Mouse (Mus musculus) Patski (cell line): Measurements from ENCODE around the gene Bclaf1. TPM values are rescaled to one million over a fixed set of nuclear protein-coding genes. Genes with fewer than 3 reads are reported as not detected.

Source experiments
- ATAC-seq: fragments of 100-300 bp; one replicate; pipeline ENCODE4 v1.8.0; 2021
- CTCF ChIA-PET: fragments of 350-600 bp; sonication (Branson Sonifier 250); formaldehyde crosslinking; loops from one replicate; lab custom pipeline; 2022; ENCODE audit warnings: inconsistent platforms; lab: Charles Lee
- POLR2A ChIA-PET: fragments of 350-600 bp; sonication (Branson Sonifier 250); formaldehyde crosslinking; loops from one replicate; lab custom pipeline; 2022; ENCODE audit warnings: antibody characterized with exemption, inconsistent platforms; lab: Charles Lee
- DNase-seq: peaks from one replicate; pipeline ENCODE4 v3.0.0-alpha.2; 2011; ENCODE audit warnings: low read depth, low spot score
- H3K27me3 ChIP-seq: fragments of 371-371 bp; one replicate; pipeline ENCODE4 v1.5.1; 2021
- CTCF ChIP-seq: fragments of 100-300 bp; IDR thresholded peaks from one replicate; pipeline ENCODE4 v1.5.1; 2021
- in situ Hi-C: fragments of 300-500 bp; cut with MboI; formaldehyde crosslinking; loops from 3 replicates; pipeline ENCODE4 v1.11.1; 2018; ENCODE audit warnings: low pct_unique_long_range_greater_than_20kb, mixed read lengths
- polyA plus RNA-seq: library from polyadenylated mRNA; unstranded; gene quantifications from one replicate; pipeline ENCODE4 v1.2.3, GENCODE M21; 2021

The Bclaf1 gene
- polyA plus RNA-seq, 1 experiment from 2014 or later = 117 TPM

DNA sequence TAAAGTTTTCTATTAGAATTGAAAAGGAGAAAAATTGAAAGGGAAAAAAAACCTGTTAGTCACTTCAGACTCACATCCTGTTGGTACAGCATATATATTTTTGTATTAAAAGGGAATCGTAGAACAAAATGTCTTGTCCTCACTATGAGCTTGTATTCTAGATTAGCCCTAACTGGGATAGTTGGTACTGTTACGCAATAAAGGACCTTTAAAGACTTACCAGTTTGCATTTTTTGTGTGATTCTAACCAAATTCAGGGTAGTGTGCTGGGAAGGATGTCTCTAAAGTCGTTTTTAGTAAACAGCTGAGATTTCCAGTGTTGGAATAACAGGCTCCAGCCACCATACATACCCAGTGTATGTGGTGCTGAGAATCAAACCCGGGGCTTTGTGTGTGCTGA, 1.7 kb downstream of the Bclaf1 start:
- POLR2A ChIA-PET = interaction anchor here (0.9 kb wide), 1 partner anchor 11 kb away, joined by 3 read pairs; no protein-coding TSS in a partner anchor
- in situ Hi-C loops = loop anchor here (25.0 kb wide), 1 partner anchor 377 kb away; the partner anchor contains the start of gene Map3k5
- H3K27me3 ChIP-seq = no peaks in the 10 kb centered on the region
- ATAC-seq (no peak), DNase-seq (no peak)
- TF ChIP-seq CTCF = no peak
- CTCF ChIA-PET = interaction anchor here (1.0 to 5.2 kb wide), 5 partner anchors 12 to 636 kb away, joined by 3 to 20 read pairs (median 5); no protein-coding TSS in a partner anchor

DNA sequence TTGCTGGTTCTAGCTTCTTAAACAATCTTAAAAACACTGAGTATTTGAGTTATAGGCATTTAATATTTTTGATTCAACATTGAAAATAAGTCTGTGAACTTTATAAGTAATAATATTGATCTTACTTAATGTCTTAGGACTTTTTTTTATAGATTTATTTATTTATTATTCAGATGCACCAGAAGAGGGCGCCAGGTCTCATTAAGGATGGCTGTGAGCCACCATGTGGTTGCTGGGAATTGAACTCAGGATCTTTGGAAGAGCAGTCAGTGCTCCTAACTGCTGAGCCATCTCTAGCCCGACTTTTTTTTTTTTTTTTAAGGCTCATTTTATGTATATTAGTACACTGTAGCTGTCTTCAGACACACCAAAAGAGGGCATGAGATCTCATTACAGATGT, 2.5 kb downstream of the Bclaf1 start:
- no peaks in the 10 kb centered on the region for H3K27me3 ChIP-seq
- POLR2A ChIA-PET = interaction anchor here (0.9 to 1.3 kb wide), 2 partner anchors 10 kb away, joined by 3 to 4 read pairs; no protein-coding TSS in a partner anchor
- DNase-seq (no peak), ATAC-seq (no peak)
- peak; percentile 61 for TF ChIP-seq CTCF
- CTCF ChIA-PET = interaction anchor here (1.0 to 5.2 kb wide), 5 partner anchors 11 to 635 kb away, joined by 3 to 20 read pairs (median 5); no protein-coding TSS in a partner anchor
- in situ Hi-C loops = loop anchor here (25.0 kb wide), 1 partner anchor 377 kb away; the partner anchor contains the start of gene Map3k5

GRCm38 (mm10) chr10:20317466-20317865, 5.2 kb downstream of the Bclaf1 start:
- H3K27me3 ChIP-seq = no peaks in the 10 kb centered on the region
- no peak for TF ChIP-seq CTCF
- ChIA-PET POLR2A (no interaction called here), CTCF (interaction anchor here (5.2 kb wide), 1 partner anchor 27 kb away, joined by 20 read pairs; no protein-coding TSS in a partner anchor)
- ATAC-seq (no peak), DNase-seq (no peak)
- in situ Hi-C loops = loop anchor here (25.0 kb wide), 1 partner anchor 380 kb away; the partner anchor contains the start of gene Map3k5

GRCm38 (mm10) chr10:20326226-20326625, 14.0 kb downstream of the Bclaf1 start:
- TF ChIP-seq CTCF = no peak
- in situ Hi-C loops = no loop called here
- ATAC-seq (no peak), DNase-seq (no peak)
- no peaks in the 10 kb centered on the region for H3K27me3 ChIP-seq
- ChIA-PET POLR2A (interaction anchor here (1.2 kb wide), 1 partner anchor 18 kb away, joined by 3 read pairs; no protein-coding TSS in a partner anchor), CTCF (interaction anchor here (1.7 to 2.1 kb wide), 2 partner anchors 10 to 12 kb away, joined by 5 to 6 read pairs; no protein-coding TSS in a partner anchor)

GRCm38 (mm10) chr10:20331262-20331661, 19.0 kb downstream of the Bclaf1 start:
- H3K27me3 ChIP-seq = no peaks in the 10 kb centered on the region
- ChIA-PET POLR2A (no interaction called here), CTCF (interaction anchor here (1.4 kb wide), 1 partner anchor 10 kb away, joined by 4 read pairs; no protein-coding TSS in a partner anchor)
- no peak for TF ChIP-seq CTCF
- in situ Hi-C loops = no loop called here
- ATAC-seq = no peak
- DNase-seq = no peak

DNA sequence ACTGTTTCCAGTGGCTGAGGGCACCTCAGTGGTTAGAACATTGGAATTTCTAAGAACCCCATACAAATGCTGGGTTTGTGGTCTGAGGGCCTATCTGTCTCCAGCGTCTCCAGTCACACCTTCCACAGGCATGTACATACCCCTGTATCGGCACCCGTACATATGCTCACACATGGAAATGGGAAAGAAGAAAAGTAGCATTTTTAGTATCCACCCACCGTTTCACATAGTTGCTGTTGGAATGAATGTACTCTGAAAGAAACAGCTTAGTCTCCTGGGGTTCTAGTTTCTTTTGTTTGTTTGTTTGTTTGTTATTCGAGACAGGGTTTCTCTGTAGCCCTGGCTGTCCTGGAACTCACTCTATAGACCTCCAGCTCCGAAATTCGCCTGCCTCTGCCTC, 25.6 kb downstream of the Bclaf1 start:
- in situ Hi-C loops = no loop called here
- H3K27me3 ChIP-seq = no peaks in the 10 kb centered on the region
- no peak for ATAC-seq

GRCm38 (mm10) chr10:20345736-20346135, 33.5 kb downstream of the Bclaf1 start:
- ChIA-PET CTCF (interaction anchor here (0.9 to 1.3 kb wide), 2 partner anchors 9 to 55 kb away, joined by 3 read pairs; no protein-coding TSS in a partner anchor), POLR2A (no interaction called here)
- in situ Hi-C loops = no loop called here
- DNase-seq (no peak), ATAC-seq (no peak)
- H3K27me3 ChIP-seq = no peaks in the 10 kb centered on the region
- TF ChIP-seq CTCF = no peak

More for the DNA sequence above, 25.6 kb downstream of the Bclaf1 start:
- ChIA-PET POLR2A (no interaction called here), CTCF (no interaction called here)
- no peak for DNase-seq
- TF ChIP-seq CTCF = no peak

DNA sequence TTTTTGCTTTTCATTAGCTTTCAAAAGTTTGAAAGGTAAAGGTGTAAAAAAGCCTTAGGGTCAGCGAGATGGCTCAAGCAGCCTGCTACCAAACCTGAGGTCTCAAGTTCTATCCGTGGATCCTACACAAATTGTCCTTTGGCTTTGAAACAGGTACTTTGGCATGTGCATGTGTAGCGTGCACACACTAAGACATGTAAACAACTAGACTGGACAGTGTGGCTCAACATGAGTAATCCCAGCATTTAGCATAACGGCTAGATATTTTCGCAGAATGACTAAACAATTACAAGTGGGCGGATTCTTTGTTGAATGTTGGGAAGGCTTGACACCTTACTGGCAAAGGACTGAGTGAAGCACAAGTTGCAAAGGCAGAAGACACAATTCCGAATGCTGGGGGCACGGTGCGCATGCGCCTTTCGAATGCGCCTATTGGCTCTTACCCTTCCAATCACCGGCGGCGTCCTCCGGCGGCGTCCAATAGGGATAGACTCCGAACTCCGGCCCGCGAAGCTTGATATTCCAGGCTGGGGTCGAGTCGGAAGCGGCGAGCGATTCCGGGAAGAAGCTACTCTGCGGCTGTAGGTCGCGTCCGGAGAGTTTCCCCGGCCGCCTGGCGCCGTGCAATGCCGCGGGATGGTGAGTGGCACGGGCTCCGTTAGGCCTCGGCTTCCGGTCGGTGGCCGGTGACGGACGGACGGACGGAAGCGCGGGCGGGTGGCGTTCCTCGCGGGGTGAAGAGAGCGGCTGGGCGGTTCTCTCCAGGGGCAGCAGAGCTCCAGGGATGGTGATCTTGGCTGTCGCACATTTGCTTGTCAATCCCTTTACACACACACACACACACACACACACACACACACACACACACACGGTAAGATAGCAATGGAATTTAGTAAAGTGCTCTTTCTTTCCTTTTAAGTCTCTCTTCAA, 35.3 kb downstream of the Bclaf1 start, which contains the start of gene Mtfr2:
Mtfr2 (plus strand) TSS at position 486 of the 930 bp plus-strand sequence.
- in situ Hi-C loops = no loop called here
- no peak for TF ChIP-seq CTCF
- DNase-seq (peak; percentile 64), ATAC-seq (peak; percentile 89)
- no peaks in the 10 kb centered on the region for H3K27me3 ChIP-seq
- POLR2A ChIA-PET = no interaction called here
- CTCF ChIA-PET = interaction anchor here (0.7 to 1.4 kb wide), 5 partner anchors 11 to 583 kb away, joined by 3 to 5 read pairs (median 3); no protein-coding TSS in a partner anchor

GRCm38 (mm10) chr10:20348894-20349293, 36.6 kb downstream of the Bclaf1 start:
- DNase-seq (no peak), ATAC-seq (no peak)
- TF ChIP-seq CTCF = no peak
- in situ Hi-C loops = no loop called here
- no peaks in the 10 kb centered on the region for H3K27me3 ChIP-seq
- CTCF ChIA-PET = interaction anchor here (1.0 to 1.4 kb wide), 3 partner anchors 10 to 61 kb away, joined by 3 to 5 read pairs (median 4); no protein-coding TSS in a partner anchor
- POLR2A ChIA-PET = no interaction called here
